Mouse (Mus musculus): ENCODE measurements around the gene Dock9.
"Not testable (repeated sequence)": the region's sequence is repeated elsewhere in the genome, so short reads cannot be mapped to it uniquely, and the experiment has no call there.

Dock9 gene

GRCm38 (mm10) chr14:121660167-121660894 lies 137.3 kb downstream of the Dock9 start:
- DNase-seq (ENCODE audit: low spot score) = no peak

GRCm38 (mm10) chr14:121659061-121659824 lies 138.4 kb downstream of the Dock9 start:
- DNase-seq (ENCODE audit: low spot score) = no peak

- DNase-seq (ENCODE audit: low spot score) = no peak
These were observed 139.1 kb downstream of the Dock9 start for GRCm38 (mm10) chr14:121658537-121658936.

- no peak for DNase-seq (ENCODE audit: low spot score)
These were observed 140.0 kb downstream of the Dock9 start for GRCm38 (mm10) chr14:121657633-121658032.

- no peak for DNase-seq (ENCODE audit: low spot score)
These were observed 140.7 kb downstream of the Dock9 start for GRCm38 (mm10) chr14:121656912-121657311.

GRCm38 (mm10) chr14:121654977-121655376 lies 142.7 kb downstream of the Dock9 start:
- no peak for DNase-seq (ENCODE audit: low spot score)

GRCm38 (mm10) chr14:121654416-121654967 lies 143.1 kb downstream of the Dock9 start:
- no peak for DNase-seq (ENCODE audit: low spot score)

- no peak for DNase-seq (ENCODE audit: low spot score)
These were observed 143.9 kb downstream of the Dock9 start for GRCm38 (mm10) chr14:121653717-121654116.

- DNase-seq (ENCODE audit: low spot score) = no peak
These were observed 144.4 kb downstream of the Dock9 start for GRCm38 (mm10) chr14:121653241-121653640.

- DNase-seq (ENCODE audit: low spot score) = no peak
These were observed 149.0 kb downstream of the Dock9 start for GRCm38 (mm10) chr14:121648581-121649060.

- DNase-seq (ENCODE audit: low spot score) = no peak
These were observed 149.9 kb downstream of the Dock9 start for GRCm38 (mm10) chr14:121647693-121648092.

GRCm38 (mm10) chr14:121646617-121647016 lies 151.0 kb downstream of the Dock9 start:
- no peak for DNase-seq (ENCODE audit: low spot score)

- no peak for DNase-seq (ENCODE audit: low spot score)
These were observed 153.3 kb downstream of the Dock9 start for GRCm38 (mm10) chr14:121644302-121644701.

GRCm38 (mm10) chr14:121641271-121641670 lies 156.4 kb downstream of the Dock9 start:
- DNase-seq (ENCODE audit: low spot score) = no peak

GRCm38 (mm10) chr14:121636935-121637510 lies 160.6 kb downstream of the Dock9 start:
- DNase-seq (ENCODE audit: low spot score) = no peak

GRCm38 (mm10) chr14:121634736-121635430 lies 162.8 kb downstream of the Dock9 start:
- no peak for DNase-seq (ENCODE audit: low spot score)

GRCm38 (mm10) chr14:121634093-121634735 lies 163.4 kb downstream of the Dock9 start:
- DNase-seq (ENCODE audit: low spot score) = no peak

- no peak for DNase-seq (ENCODE audit: low spot score)
These were observed 165.7 kb downstream of the Dock9 start for GRCm38 (mm10) chr14:121631934-121632333.

- DNase-seq (ENCODE audit: low spot score) = no peak
These were observed 170.9 kb downstream of the Dock9 start for GRCm38 (mm10) chr14:121626741-121627140.

GRCm38 (mm10) chr14:121623996-121624542 lies 173.6 kb downstream of the Dock9 start:
- DNase-seq (ENCODE audit: low spot score) = not testable (repeated sequence)

- DNase-seq (ENCODE audit: low spot score) = no peak
These were observed 175.8 kb downstream of the Dock9 start for GRCm38 (mm10) chr14:121621806-121622205.
